Mouse (Mus musculus) testis, adult 2 months (tissue): ENCODE results near the gene Fgf11. TPM values are rescaled to one million over a fixed set of nuclear protein-coding genes. Genes with fewer than 3 reads are reported as not detected.

ENCODE experiments used
- H3K27ac ChIP-seq: fragments of 200-500 bp; 2 replicates; pipeline ENCODE4 v1.5.1; 2012; ENCODE audit warnings: low read depth, low read length; ENCODE audit not compliant: control insufficient read depth, insufficient read depth
- H3K27me3 ChIP-seq: fragments of 200-500 bp; 2 replicates; pipeline ENCODE4 v1.6.1; 2012; ENCODE audit warnings: mild to moderate bottlenecking, low read length, moderate library complexity; ENCODE audit not compliant: control insufficient read depth, insufficient read depth
- H3K36me3 ChIP-seq: fragments of 200-500 bp; 2 replicates; pipeline ENCODE4 v1.6.1; 2012; ENCODE audit warnings: mild to moderate bottlenecking, low read length; ENCODE audit not compliant: control insufficient read depth, insufficient read depth
- H3K4me1 ChIP-seq: fragments of 200-500 bp; 2 replicates; pipeline ENCODE4 v1.6.1; 2012; ENCODE audit warnings: low read length; ENCODE audit not compliant: control insufficient read depth, insufficient read depth
- H3K4me3 ChIP-seq: fragments of 200-500 bp; 2 replicates; pipeline ENCODE4 v1.5.1; 2012; ENCODE audit warnings: low read depth, mild to moderate bottlenecking, low read length, moderate library complexity, mixed read lengths; ENCODE audit not compliant: control insufficient read depth
- CTCF ChIP-seq: fragments of 200-500 bp; IDR thresholded peaks from 2 replicates; pipeline ENCODE4 v1.5.1; 2012; ENCODE audit warnings: low read depth, mild to moderate bottlenecking, inconsistent platforms, low read length, moderate library complexity; ENCODE audit not compliant: control insufficient read depth, insufficient read depth, insufficient replicate concordance
- POLR2A ChIP-seq: fragments of 200-500 bp; IDR thresholded peaks from 2 replicates; pipeline ENCODE4 v1.6.1; 2012; ENCODE audit warnings: low read depth, mild to moderate bottlenecking, inconsistent platforms, low read length, moderate library complexity; ENCODE audit not compliant: control insufficient read depth
- polyA plus RNA-seq: library from polyadenylated mRNA; depleted of rRNA; stranded (reverse); fragments of >200 nt; gene quantifications from 2 replicates; pipeline ENCODE4 v1.2.3, GENCODE M21; 2012

Gene Fgf11
- polyA plus RNA-seq, 1 experiment = 3.2 TPM

- H3K27me3 ChIP-seq = no peaks in the 10 kb centered on the region
- no peak overlapping the region for H3K27ac ChIP-seq
- TF ChIP-seq CTCF (no peak), POLR2A (peak; percentile 55)
- peaks cover 2% of the 10 kb centered on the region; the same call in 1 of the 2 replicates for H3K4me1 ChIP-seq
- no peaks in the 10 kb centered on the region for H3K36me3 ChIP-seq
- peak overlapping the region; percentile 85 for H3K4me3 ChIP-seq
These were observed 14.9 kb upstream of the Fgf11 start for GRCm38 (mm10) chr11:69816520-69816919.

GRCm38 (mm10) chr11:69815155-69815554 lies 13.5 kb upstream of the Fgf11 start, which contains the start of gene Gm39566:
Gene Gm39566, minus strand, starts transcription at chr11:69815298.
- Histone ChIP-seq H3K4me1 (peaks cover 2% of the 10 kb centered on the region), H3K27me3 (no peaks in the 10 kb centered on the region), H3K4me3 (peak within 1 kb of the TSS; percentile 87), H3K27ac (no peak within 1 kb of the TSS), H3K36me3 (no peaks in the 10 kb centered on the region)
- TF ChIP-seq CTCF = no peak
- peak; percentile 50; the same call in 1 of the 2 replicates for TF ChIP-seq POLR2A

- peaks cover 2% of the 10 kb centered on the region for H3K4me1 ChIP-seq
- TF ChIP-seq POLR2A = no peak
- TF ChIP-seq CTCF = no peak
These were observed 8.6 kb upstream of the Fgf11 start for GRCm38 (mm10) chr11:69810280-69810679.

GRCm38 (mm10) chr11:69807641-69808040 lies 6.0 kb upstream of the Fgf11 start:
- no peak for TF ChIP-seq CTCF
- no peak for TF ChIP-seq POLR2A
- Histone ChIP-seq H3K27me3 (no peaks in the 10 kb centered on the region), H3K4me1 (peaks cover 24% of the 10 kb centered on the region), H3K36me3 (no peaks in the 10 kb centered on the region), H3K4me3 (no peak overlapping the region), H3K27ac (no peak overlapping the region)

More at GRCm38 (mm10) chr11:69810280-69810679, 8.6 kb upstream of the Fgf11 start:
- Histone ChIP-seq H3K36me3 (no peaks in the 10 kb centered on the region), H3K4me3 (no peak overlapping the region), H3K27ac (no peak overlapping the region), H3K27me3 (no peaks in the 10 kb centered on the region)

- no peak for TF ChIP-seq POLR2A
- no peak for TF ChIP-seq CTCF
- no peaks in the 10 kb centered on the region for H3K27me3 ChIP-seq
- peaks cover 34% of the 10 kb centered on the region for H3K4me1 ChIP-seq
- no peak overlapping the region for H3K4me3 ChIP-seq
- H3K36me3 ChIP-seq = no peaks in the 10 kb centered on the region
- H3K27ac ChIP-seq = no peak overlapping the region
These were observed 4.7 kb upstream of the Fgf11 start for GRCm38 (mm10) chr11:69806378-69806777.

GRCm38 (mm10) chr11:69804972-69805909 lies 3.6 kb upstream of the Fgf11 start, which contains the start of gene Tmem102:
Gene Tmem102, minus strand, starts transcription at chr11:69805624.
- TF ChIP-seq CTCF (no peak), POLR2A (no peak)

GRCm38 (mm10) chr11:69804652-69804940 lies 2.9 kb upstream of the Fgf11 start:
- TF ChIP-seq POLR2A = no peak
- no peak for TF ChIP-seq CTCF
- peak overlapping the region; percentile 19; the same call in 1 of the 2 replicates for H3K4me3 ChIP-seq
- no peak overlapping the region for H3K27ac ChIP-seq
- no peaks in the 10 kb centered on the region for H3K27me3 ChIP-seq
- H3K4me1 ChIP-seq = peaks cover 46% of the 10 kb centered on the region
- H3K36me3 ChIP-seq = no peaks in the 10 kb centered on the region

More at GRCm38 (mm10) chr11:69804972-69805909, 3.6 kb upstream of the Fgf11 start, which contains the start of gene Tmem102:
- Histone ChIP-seq H3K36me3 (no peaks in the 10 kb centered on the region), H3K27ac (no peak within 1 kb of the TSS), H3K4me1 (peaks cover 43% of the 10 kb centered on the region), H3K27me3 (no peaks in the 10 kb centered on the region), H3K4me3 (peak within 1 kb of the TSS; percentile 19; the same call in 1 of the 2 replicates)
